Mouse (Mus musculus): ENCODE measurements around the gene Sox9. TPM values are rescaled to one million over a fixed set of nuclear protein-coding genes. Genes with fewer than 3 reads are reported as not detected.

Gene Sox9
- polyA plus RNA-seq, 1 experiment from 2014 or later, result 36.2 TPM

DNA sequence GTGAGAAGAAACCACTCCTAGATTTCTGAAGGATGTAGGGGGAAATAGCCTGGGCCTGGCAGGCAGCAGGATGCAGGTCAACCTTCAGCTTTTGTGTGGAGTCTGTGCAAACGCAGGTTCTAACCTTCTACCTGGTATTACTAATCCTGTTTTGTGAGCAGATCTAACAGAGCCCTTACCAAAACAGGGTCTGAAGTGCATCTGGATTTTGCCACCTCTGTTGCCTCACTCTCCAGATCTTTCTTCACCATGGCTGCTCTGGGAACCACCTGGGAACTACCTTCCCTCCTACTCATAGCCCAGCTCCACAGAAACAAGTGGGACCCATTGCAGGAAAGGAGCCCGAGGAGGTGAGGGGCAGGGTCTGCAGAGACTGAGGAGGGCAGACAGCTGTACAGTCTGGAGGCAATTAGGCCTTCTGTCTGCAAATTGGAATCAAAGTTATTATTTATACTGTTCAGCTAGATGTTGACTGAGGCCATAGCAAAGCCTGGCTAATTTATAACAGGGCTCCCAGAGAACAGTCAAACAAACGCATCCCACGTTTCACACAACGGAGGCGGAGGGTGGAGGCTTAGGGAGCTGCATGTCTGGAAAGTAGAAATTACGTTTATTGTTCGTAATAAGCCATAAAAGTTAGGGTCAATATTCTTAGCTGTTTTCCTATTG lies 25.9 kb downstream of the Sox9 start:
- no peak overlapping the region for H3K27ac ChIP-seq
- H3K27me3 ChIP-seq, result peaks cover 16% of the 10 kb centered on the region; the same call in 1 of the 2 replicates
- H3K9ac ChIP-seq, result no peak overlapping the region
- H3K4me3 ChIP-seq (replicated peaks), result no peak overlapping the region
- no peak for ATAC-seq (replicated peaks; ENCODE audit: low FRiP score)
- WGBS, result 38% methylated on average over 8 of the region's 8 CpGs
- H3K4me2 ChIP-seq, result no peak overlapping the region
- H3K4me1 ChIP-seq, result peaks cover 32% of the 10 kb centered on the region
- no peaks in the 10 kb centered on the region for H3K9me3 ChIP-seq (replicated peaks)
- H3K36me3 ChIP-seq, result no peaks in the 10 kb centered on the region

DNA sequence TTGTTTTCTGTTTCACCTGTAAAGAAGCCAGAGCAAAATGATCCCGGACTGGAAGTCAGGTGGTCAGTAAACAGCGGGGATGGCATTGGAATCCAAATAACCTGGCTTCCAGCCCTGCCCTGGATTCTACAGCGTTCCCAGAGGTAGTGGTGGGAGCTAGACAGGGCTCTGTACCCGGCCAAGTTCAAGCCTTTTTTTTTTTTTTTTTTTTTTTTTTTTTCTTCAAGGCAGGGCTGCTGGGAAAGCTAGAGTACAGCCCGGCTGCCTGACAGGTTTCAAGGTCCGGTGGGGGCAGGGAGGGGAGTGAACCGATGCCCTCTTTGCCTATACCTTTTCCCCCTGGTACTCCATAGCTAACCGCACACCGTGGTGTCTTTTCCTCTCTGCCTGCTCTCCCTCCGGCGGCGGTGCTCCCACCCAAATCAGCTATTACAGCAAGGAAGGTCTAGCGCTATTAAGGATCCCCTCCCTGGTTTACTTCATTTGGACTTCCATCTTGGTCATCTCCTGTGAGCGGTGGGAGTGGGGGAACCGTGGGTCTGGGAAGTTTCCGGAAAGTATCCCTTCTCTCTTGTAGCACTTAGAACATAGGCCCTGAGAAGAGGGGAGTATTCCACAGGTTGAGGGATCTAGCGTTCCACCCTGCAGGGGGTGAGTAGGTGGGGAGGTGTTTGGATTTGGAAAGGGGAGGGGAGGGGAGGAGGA lies 28.6 kb downstream of the Sox9 start:
- peak overlapping the region; percentile 34 for H3K4me3 ChIP-seq (replicated peaks)
- H3K27ac ChIP-seq, result 0 out of 2 replicates have a peak overlapping the region, but pooled peaks have one; percentile 10
- H3K4me2 ChIP-seq, result peak overlapping the region; percentile 63
- ATAC-seq (replicated peaks; ENCODE audit: low FRiP score), result peak; percentile 59
- H3K9ac ChIP-seq, result no peak overlapping the region
- no peaks in the 10 kb centered on the region for H3K9me3 ChIP-seq (replicated peaks)
- no peaks in the 10 kb centered on the region for H3K36me3 ChIP-seq
- H3K27me3 ChIP-seq, result peaks cover 16% of the 10 kb centered on the region; the same call in 1 of the 2 replicates
- 2% methylated on average over 17 of the region's 17 CpGs for WGBS
- H3K4me1 ChIP-seq, result peaks cover 32% of the 10 kb centered on the region

DNA sequence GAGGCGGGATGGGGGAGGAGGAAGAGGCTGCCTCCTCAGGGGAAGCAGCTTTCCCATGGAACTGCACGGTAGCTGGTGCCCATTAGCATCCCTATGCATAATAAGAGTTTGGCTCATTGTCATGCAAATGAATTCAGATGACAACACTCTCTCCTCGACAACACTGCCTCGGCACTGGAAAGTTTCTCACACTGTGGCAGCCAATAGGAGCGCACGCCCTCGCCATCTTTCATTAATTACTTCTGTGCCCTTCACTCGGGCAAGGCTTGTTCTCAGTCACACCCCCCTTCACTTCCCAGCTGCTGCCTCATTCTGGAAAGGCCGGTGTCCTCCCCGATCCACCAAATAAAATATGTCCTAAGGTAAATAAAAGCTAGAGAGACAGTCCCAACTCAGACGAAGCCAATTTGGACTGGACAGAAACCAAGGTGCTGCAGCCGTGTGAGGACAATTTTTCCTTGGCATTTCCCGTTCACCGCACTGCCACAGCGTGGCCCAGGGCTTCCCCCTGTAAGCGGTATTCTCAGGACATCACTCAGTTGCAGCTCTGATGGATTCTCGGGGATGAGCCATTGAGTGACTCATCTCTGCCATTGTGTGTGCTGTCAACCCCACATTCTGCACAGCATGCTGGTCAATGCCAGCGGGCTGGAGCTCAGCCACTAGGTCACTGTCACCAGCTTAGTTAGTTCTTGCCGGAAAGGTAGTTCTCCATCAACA lies 29.3 kb downstream of the Sox9 start:
- 7% methylated on average over 19 of the region's 19 CpGs for WGBS
- H3K4me3 ChIP-seq (replicated peaks), result peak overlapping the region; percentile 34
- peak overlapping the region; percentile 63 for H3K4me2 ChIP-seq
- no peaks in the 10 kb centered on the region for H3K9me3 ChIP-seq (replicated peaks)
- peaks cover 32% of the 10 kb centered on the region for H3K4me1 ChIP-seq
- peak; percentile 83 for ATAC-seq (replicated peaks; ENCODE audit: low FRiP score)
- peaks cover 16% of the 10 kb centered on the region; the same call in 1 of the 2 replicates for H3K27me3 ChIP-seq
- no peaks in the 10 kb centered on the region for H3K36me3 ChIP-seq
- H3K9ac ChIP-seq, result no peak overlapping the region
- H3K27ac ChIP-seq, result 0 out of 2 replicates have a peak overlapping the region, but pooled peaks have one; percentile 10

DNA sequence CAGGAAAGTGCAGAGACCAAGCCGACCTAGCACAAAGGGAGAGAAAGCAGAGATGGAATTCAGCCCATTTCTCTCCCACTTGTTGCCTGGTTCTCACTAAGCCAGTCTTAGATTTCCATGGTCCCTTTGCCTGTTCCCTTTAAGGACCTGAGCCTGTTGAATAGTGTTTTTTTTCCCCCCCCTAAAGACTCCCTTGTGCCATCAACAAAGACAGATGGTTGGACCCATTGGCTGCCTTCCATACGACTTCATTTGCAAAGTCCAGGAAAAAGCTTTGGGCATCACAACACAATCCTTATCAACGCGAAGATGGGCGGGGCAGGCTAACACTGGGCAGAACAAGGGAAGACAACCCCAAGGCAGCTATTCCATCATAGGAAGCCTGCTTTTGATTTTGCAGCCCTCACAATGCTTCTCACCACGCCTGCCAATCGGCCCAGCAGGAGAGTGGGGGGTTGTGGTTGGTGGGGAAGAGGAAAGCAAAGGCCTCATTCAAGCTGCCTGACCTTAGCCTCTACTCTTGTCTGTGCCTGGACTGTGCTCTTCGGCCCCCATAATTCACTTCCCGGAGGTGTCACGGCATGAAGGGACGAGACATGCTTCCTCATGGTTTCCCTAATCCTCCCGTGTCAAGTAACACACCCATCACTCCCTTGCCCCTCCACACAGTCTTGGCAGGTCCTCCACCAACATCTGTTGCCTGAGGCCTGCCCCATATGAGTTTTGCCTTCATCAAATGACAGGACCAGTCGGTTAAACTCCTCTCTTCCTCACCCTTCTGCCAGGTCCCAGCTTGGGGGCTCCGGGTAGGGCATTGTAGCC lies 36.0 kb downstream of the Sox9 start:
- Histone ChIP-seq H3K4me1 (peaks cover 7% of the 10 kb centered on the region), H3K36me3 (no peaks in the 10 kb centered on the region), H3K9ac (no peak overlapping the region), H3K4me3 (replicated peaks) (no peak overlapping the region), H3K27me3 (no peaks in the 10 kb centered on the region), H3K27ac (no peak overlapping the region), H3K9me3 (replicated peaks) (no peaks in the 10 kb centered on the region), H3K4me2 (no peak overlapping the region)
- 48% methylated on average over 14 of the region's 14 CpGs for WGBS
- 0 out of 2 replicates have a peak, but pooled peaks have one; percentile 12 for ATAC-seq (replicated peaks; ENCODE audit: low FRiP score)

DNA sequence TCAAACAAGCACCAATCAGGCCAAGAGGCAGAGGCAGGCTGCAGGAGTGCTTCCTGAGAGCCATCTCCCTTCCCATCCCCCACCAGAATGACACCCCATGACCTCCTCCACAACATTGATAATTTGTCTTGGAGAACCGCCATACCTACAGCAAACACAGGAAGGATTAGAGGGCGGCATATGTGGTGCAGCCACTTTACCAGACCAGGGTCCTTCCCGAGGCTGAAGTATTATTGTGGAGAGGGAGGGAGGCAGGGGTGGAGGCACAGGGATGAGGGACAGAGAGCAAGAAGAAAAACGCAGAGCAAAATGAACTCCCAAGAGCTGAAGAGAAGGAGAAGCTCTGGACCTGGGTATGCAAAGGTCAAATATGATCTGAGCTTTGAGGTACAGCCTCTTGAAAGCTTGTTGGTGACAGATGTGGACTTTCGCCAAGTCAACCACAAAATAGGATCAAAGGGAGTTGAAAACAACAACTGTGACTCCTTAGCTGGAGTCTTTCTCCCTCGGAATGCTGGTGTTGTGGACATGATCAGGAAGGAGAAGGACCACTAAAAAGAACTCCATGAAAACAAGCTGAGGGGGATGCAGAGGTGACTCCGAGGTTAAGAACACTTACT lies 36.7 kb downstream of the Sox9 start:
- H3K9ac ChIP-seq, result no peak overlapping the region

DNA sequence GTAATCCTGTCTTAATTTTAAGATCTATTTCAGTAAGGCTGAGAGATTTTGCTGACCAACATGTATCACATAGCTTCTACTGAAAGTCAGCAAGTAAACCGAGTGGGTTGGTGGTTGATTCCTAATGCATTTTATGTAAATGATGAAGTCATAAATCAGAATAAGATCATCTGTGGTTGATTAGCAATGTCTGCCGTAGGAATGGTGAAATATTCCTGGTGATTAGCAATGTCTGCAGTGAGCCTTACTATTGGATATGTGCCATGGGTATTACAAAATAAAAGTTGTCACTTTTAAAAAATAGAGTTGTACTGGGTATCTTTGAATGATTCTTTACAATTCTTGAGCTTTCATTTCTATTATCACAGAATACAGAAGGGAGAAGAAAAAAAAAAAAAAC lies 39.5 kb downstream of the Sox9 start:
- H3K27me3 ChIP-seq, result no peaks in the 10 kb centered on the region
- peaks cover 10% of the 10 kb centered on the region for H3K4me1 ChIP-seq
- H3K4me3 ChIP-seq (replicated peaks), result no peak overlapping the region
- no peak overlapping the region for H3K4me2 ChIP-seq
- no peaks in the 10 kb centered on the region for H3K9me3 ChIP-seq (replicated peaks)
- no peak overlapping the region for H3K9ac ChIP-seq
- WGBS, result 60% methylated on average over 2 of the region's 2 CpGs
- no peak overlapping the region for H3K27ac ChIP-seq
- ATAC-seq (replicated peaks; ENCODE audit: low FRiP score), result no peak
- no peaks in the 10 kb centered on the region for H3K36me3 ChIP-seq

More for the DNA sequence above, 36.7 kb downstream of the Sox9 start:
- Histone ChIP-seq H3K9me3 (replicated peaks) (no peaks in the 10 kb centered on the region), H3K4me2 (no peak overlapping the region), H3K27ac (no peak overlapping the region), H3K4me1 (peaks cover 7% of the 10 kb centered on the region), H3K4me3 (replicated peaks) (no peak overlapping the region), H3K27me3 (no peaks in the 10 kb centered on the region), H3K36me3 (no peaks in the 10 kb centered on the region)
- 44% methylated on average over 7 of the region's 7 CpGs for WGBS
- 0 out of 2 replicates have a peak, but pooled peaks have one; percentile 40 for ATAC-seq (replicated peaks; ENCODE audit: low FRiP score)

DNA sequence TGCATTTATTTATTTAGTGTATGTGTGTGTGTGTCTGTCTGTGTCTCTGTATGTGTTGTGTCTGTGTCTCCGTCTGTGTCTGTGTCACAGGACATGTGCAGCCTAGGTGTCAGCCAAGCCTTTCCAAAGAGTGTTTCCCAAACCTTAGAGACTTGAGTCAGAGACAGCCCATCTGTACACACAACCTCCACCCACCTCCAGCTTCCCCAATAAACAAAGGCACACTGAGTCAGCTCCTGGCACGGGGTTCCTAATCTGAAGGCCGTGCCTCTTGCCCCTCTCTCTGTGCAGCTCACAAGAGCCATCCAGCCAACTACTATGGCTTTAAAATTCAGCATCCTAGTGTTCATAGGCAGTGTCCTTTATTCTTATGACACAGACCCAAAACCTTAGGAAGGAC lies 42.1 kb downstream of the Sox9 start:
- Histone ChIP-seq H3K4me2 (no peak overlapping the region), H3K4me1 (peaks cover 11% of the 10 kb centered on the region), H3K9me3 (replicated peaks) (no peaks in the 10 kb centered on the region), H3K4me3 (replicated peaks) (no peak overlapping the region), H3K36me3 (no peaks in the 10 kb centered on the region), H3K27me3 (no peaks in the 10 kb centered on the region), H3K9ac (no peak overlapping the region), H3K27ac (no peak overlapping the region)
- WGBS, result 93% methylated on average over 3 of the region's 3 CpGs
- no peak for ATAC-seq (replicated peaks; ENCODE audit: low FRiP score)

DNA sequence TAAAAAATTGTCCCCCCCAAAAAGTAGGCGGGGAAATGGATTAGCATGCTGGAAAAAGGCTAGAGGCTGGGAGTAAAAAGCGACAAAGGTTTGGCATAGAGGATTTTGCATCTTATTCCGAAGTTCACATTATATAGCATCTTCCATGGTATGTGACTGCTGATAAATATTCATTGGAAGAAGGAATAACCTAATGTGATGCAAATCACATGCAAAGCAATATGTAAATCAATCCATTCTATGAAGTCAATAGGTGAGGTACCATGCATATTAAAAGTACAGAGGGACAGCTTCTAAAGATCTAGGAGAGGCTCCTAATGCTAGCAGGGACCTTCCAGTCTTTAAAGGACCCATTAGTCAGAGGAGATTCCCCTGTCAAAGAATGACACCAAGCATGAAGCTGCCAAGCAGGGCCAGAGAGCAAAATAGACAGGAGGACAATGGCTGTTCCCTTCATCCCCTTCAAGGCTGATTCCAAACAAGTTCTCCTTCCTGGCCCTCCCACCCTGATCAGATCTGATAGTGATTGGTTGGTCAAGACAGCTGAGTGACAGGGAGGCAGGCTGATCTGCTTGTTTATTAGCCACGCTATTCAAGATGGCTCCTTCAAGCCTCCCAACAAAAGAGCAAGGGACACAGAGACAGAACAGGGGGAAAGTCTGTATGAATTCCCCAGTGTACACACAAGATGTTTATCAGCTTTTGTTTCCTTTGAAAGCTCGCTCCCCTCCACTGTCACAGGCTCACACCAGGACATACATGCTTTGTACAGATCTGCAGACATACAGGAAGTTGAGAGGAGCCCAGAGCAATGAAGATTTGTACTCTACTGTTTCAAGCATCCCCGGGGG lies 44.4 kb downstream of the Sox9 start:
- no peak overlapping the region for H3K27ac ChIP-seq
- no peaks in the 10 kb centered on the region for H3K36me3 ChIP-seq
- no peak for ATAC-seq (replicated peaks; ENCODE audit: low FRiP score)
- H3K9ac ChIP-seq, result no peak overlapping the region
- H3K4me1 ChIP-seq, result peaks cover 11% of the 10 kb centered on the region
- no peaks in the 10 kb centered on the region for H3K27me3 ChIP-seq
- 65% methylated on average over 6 of the region's 6 CpGs for WGBS
- H3K4me2 ChIP-seq, result no peak overlapping the region
- no peak overlapping the region for H3K4me3 ChIP-seq (replicated peaks)
- no peaks in the 10 kb centered on the region for H3K9me3 ChIP-seq (replicated peaks)

DNA sequence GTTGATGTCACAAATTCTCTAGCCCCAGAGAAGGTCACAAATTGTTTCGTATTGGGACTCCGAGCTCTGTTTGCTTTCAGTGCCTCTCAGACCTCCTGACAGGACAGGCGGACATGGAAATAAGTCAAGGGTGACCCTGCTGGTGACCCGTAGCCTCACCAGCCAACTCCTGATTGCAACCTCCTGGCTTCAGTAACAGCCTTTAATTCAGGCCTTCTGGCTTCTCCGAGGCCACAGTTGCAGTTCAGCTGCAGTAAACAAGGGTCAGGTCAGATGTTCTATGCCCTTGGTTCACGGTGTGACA lies 45.0 kb downstream of the Sox9 start:
- peaks cover 11% of the 10 kb centered on the region for H3K4me1 ChIP-seq
- H3K9me3 ChIP-seq (replicated peaks), result no peaks in the 10 kb centered on the region
- H3K4me2 ChIP-seq, result no peak overlapping the region
- H3K27ac ChIP-seq, result no peak overlapping the region
- H3K27me3 ChIP-seq, result no peaks in the 10 kb centered on the region
- WGBS, result 10% methylated on average over 6 of the region's 6 CpGs
- H3K4me3 ChIP-seq (replicated peaks), result no peak overlapping the region
- ATAC-seq (replicated peaks; ENCODE audit: low FRiP score), result 0 out of 2 replicates have a peak, but pooled peaks have one; percentile 29
- no peaks in the 10 kb centered on the region for H3K36me3 ChIP-seq
- no peak overlapping the region for H3K9ac ChIP-seq

DNA sequence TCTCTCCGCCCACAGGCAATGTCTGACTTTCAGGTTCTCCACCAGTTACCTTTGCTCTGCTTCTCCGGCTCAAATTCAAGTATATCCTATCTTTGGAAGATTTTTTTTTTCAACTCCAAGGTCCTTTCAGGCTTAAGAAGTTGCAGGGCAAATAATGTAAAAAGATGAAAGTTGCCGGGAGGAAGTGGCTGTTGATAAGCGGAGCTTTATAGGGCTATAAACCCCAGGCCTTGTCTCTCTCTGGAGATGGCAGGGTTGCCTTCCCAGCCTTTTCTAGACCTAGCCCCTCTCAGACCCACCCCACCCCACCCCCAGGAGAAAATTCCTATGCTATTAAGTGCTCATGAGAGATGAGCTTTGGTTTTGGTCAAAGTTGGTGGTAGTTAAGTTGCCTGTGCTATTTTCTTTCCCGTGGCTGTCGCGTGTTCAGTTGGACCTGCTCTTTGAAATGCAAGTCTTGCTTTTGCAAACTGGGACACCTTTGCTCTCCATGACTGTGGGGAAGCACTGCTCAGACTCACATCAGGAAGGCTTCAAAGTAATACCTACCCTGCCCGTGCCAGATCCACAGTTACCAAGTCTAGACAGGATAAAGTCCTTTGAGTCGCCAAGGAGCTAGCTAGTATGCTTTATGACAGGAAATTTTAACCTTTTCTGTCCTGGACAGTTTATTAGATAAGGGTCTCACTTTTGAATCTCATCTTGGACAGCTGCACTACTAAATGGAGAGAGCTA lies 46.7 kb downstream of the Sox9 start:
- Histone ChIP-seq H3K27me3 (no peaks in the 10 kb centered on the region), H3K36me3 (no peaks in the 10 kb centered on the region), H3K9ac (no peak overlapping the region), H3K27ac (no peak overlapping the region), H3K4me2 (no peak overlapping the region), H3K4me3 (replicated peaks) (no peak overlapping the region), H3K4me1 (peaks cover 22% of the 10 kb centered on the region), H3K9me3 (replicated peaks) (no peaks in the 10 kb centered on the region)
- ATAC-seq (replicated peaks; ENCODE audit: low FRiP score), result no peak
- WGBS, result 61% methylated on average over 9 of the region's 9 CpGs

Measured in kidney, embryonic 15.5 days (tissue).